10 mouse cellular contexts compared by ENCODE assay signal in genomic region chr14:71047096-71047495, GRCm38 (mm10).
DNase-seq lines count a peak whose midpoint lies in the region; ATAC-seq and TF ChIP-seq lines count a peak whose summit lies in the region.
"Had no signal": no experiment of that assay in that cellular context is flagged by ENCODE, and none has a peak within 500 bp of the region (broad histone marks: within the 10 kb centered on the region; RNA-seq: fewer than 3 reads in every experiment).

No protein-coding gene starts in this region.

- peaks cover 10% of the 10 kb centered on the region for H3K4me1 ChIP-seq in hindbrain, embryonic 10.5 days (replicated peaks)
- H3K4me1 ChIP-seq in hindbrain, embryonic 16.5 days (ENCODE audit: control insufficient read depth, insufficient read depth, low read depth, low read length), result no peaks in the 10 kb centered on the region
- no peaks in the 10 kb centered on the region for H3K4me1 ChIP-seq in testis, adult 2 months (ENCODE audit: control insufficient read depth, insufficient read depth, low read length)
- no peaks in the 10 kb centered on the region for H3K4me1 ChIP-seq in embryonic facial prominence, embryonic 14.5 days (ENCODE audit: control insufficient read depth, insufficient read depth, low read length)
- H3K4me1 ChIP-seq in liver, postnatal 0 days (ENCODE audit: insufficient read depth), result no peaks in the 10 kb centered on the region

- H3K9ac ChIP-seq in hindbrain, embryonic 16.5 days (ENCODE audit: low read depth, low read length), result no peak overlapping the region
- no peak overlapping the region for H3K9ac ChIP-seq in embryonic facial prominence, embryonic 14.5 days (ENCODE audit: low read depth, low read length)
- H3K9ac ChIP-seq in liver, postnatal 0 days (replicated peaks), result no peak overlapping the region

- no peak overlapping the region for H3K4me2 ChIP-seq in hindbrain, embryonic 16.5 days (ENCODE audit: low read length)
- no peak overlapping the region for H3K4me2 ChIP-seq in embryonic facial prominence, embryonic 14.5 days (ENCODE audit: low read depth, low read length)
- H3K4me2 ChIP-seq in liver, postnatal 0 days (ENCODE audit: low read depth, low read length), result no peak overlapping the region

- no peaks in the 10 kb centered on the region for H3K36me3 ChIP-seq in hindbrain, embryonic 10.5 days
- H3K36me3 ChIP-seq in hindbrain, embryonic 16.5 days (ENCODE audit: control insufficient read depth, insufficient read depth, low read length), result no peaks in the 10 kb centered on the region
- no peaks in the 10 kb centered on the region for H3K36me3 ChIP-seq in testis, adult 2 months (ENCODE audit: control insufficient read depth, insufficient read depth, low read length)
- H3K36me3 ChIP-seq in embryonic facial prominence, embryonic 14.5 days (ENCODE audit: control insufficient read depth, insufficient read depth, low read length), result no peaks in the 10 kb centered on the region
- no peaks in the 10 kb centered on the region for H3K36me3 ChIP-seq in liver, postnatal 0 days (replicated peaks; ENCODE audit: insufficient read depth, low read length)

- WGBS in hindbrain, embryonic 10.5 days, result 25% methylated on average over 3 of the region's 3 CpGs
- 20% methylated on average over 3 of the region's 3 CpGs for WGBS in hindbrain, embryonic 16.5 days
- WGBS in embryonic facial prominence, embryonic 14.5 days, result 20% methylated on average over 3 of the region's 3 CpGs
- 52% methylated on average over 3 of the region's 3 CpGs for WGBS in liver, postnatal 0 days (ENCODE audit: insufficient replicate concordance)

- H3K27me3 ChIP-seq in hindbrain, embryonic 10.5 days (ENCODE audit: insufficient read depth, poor library complexity, severe bottlenecking), result no peaks in the 10 kb centered on the region
- no peaks in the 10 kb centered on the region for H3K27me3 ChIP-seq in hindbrain, embryonic 16.5 days (replicated peaks; ENCODE audit: control insufficient read depth, insufficient read depth, low read length)
- H3K27me3 ChIP-seq in testis, adult 2 months (ENCODE audit: control insufficient read depth, insufficient read depth, low read length), result no peaks in the 10 kb centered on the region
- no peaks in the 10 kb centered on the region for H3K27me3 ChIP-seq in embryonic facial prominence, embryonic 14.5 days (replicated peaks; ENCODE audit: control insufficient read depth, insufficient read depth, low read length)
- no peaks in the 10 kb centered on the region for H3K27me3 ChIP-seq in liver, postnatal 0 days (ENCODE audit: insufficient read depth, low read length)

- TF ChIP-seq POLR2A in testis, adult 2 months (IDR thresholded peaks at IDR 0.05; ENCODE audit: control insufficient read depth, low read depth, low read length), result no peak

- ATAC-seq in hindbrain, embryonic 16.5 days, result no peak
- peak; percentile 62; the same call in 1 of the 2 replicates for ATAC-seq in embryonic facial prominence, embryonic 14.5 days (ENCODE audit: low read depth)
- ATAC-seq in liver, postnatal 0 days, result no peak

- peak; percentile 57 for DNase-seq in hindbrain, embryonic 10.5 days (ENCODE audit: low spot score)
- no peak for DNase-seq in testis, postnatal 14 days (ENCODE audit: low spot score)
- peak; percentile 52 for DNase-seq in embryonic facial prominence, embryonic 14.5 days (ENCODE audit: low spot score)
- DNase-seq in telencephalon, adult 2 months (ENCODE audit: low read depth, low spot score), result peak; percentile 84
- DNase-seq in liver, postnatal 0 days, result no peak
- no peak for DNase-seq in heart, adult 9 months (ENCODE audit: low spot score in 2 of 2)
- DNase-seq: kidney, postnatal 14 days; lung, postnatal 14 days had no signal

- no peaks in the 10 kb centered on the region for H3K9me3 ChIP-seq in hindbrain, embryonic 10.5 days
- H3K9me3 ChIP-seq in hindbrain, embryonic 16.5 days (ENCODE audit: control insufficient read depth, low read length), result no peaks in the 10 kb centered on the region
- H3K9me3 ChIP-seq in embryonic facial prominence, embryonic 14.5 days (ENCODE audit: control insufficient read depth, low read length), result no peaks in the 10 kb centered on the region
- no peaks in the 10 kb centered on the region for H3K9me3 ChIP-seq in liver, postnatal 0 days (ENCODE audit: low read length)

- peak overlapping the region; percentile 16; the same call in 1 of the 2 replicates for H3K27ac ChIP-seq in hindbrain, embryonic 10.5 days
- H3K27ac ChIP-seq in hindbrain, embryonic 16.5 days (ENCODE audit: low read depth, low read length), result no peak overlapping the region
- no peak overlapping the region for H3K27ac ChIP-seq in testis, adult 2 months (ENCODE audit: control insufficient read depth, insufficient read depth, low read depth, low read length)
- H3K27ac ChIP-seq in embryonic facial prominence, embryonic 14.5 days (replicated peaks; ENCODE audit: low read depth, low read length), result no peak overlapping the region
- no peak overlapping the region for H3K27ac ChIP-seq in liver, postnatal 0 days (ENCODE audit: low read depth)

- no peak for TF ChIP-seq CTCF in testis, adult 2 months (IDR thresholded peaks at IDR 0.05; ENCODE audit: control insufficient read depth, insufficient read depth, insufficient replicate concordance, low read depth, low read length)
- TF ChIP-seq CTCF in liver, postnatal 0 days (IDR thresholded peaks at IDR 0.05; ENCODE audit: low read depth), result no peak

- H3K4me3 ChIP-seq in hindbrain, embryonic 10.5 days, result no peak overlapping the region
- H3K4me3 ChIP-seq in hindbrain, embryonic 16.5 days (ENCODE audit: low read length), result no peak overlapping the region
- peak overlapping the region; percentile 81 for H3K4me3 ChIP-seq in testis, adult 2 months (ENCODE audit: control insufficient read depth, low read depth, low read length)
- H3K4me3 ChIP-seq in embryonic facial prominence, embryonic 14.5 days (ENCODE audit: low read depth, low read length), result no peak overlapping the region
- no peak overlapping the region for H3K4me3 ChIP-seq in liver, postnatal 0 days (ENCODE audit: low read depth, low read length)

- no peak for TF ChIP-seq EP300 in liver, postnatal 0 days (IDR thresholded peaks at IDR 0.05; ENCODE audit: low read depth)

Comparison
In these comparisons a context has a peak if more than half of its experiments do, and no peak if none do; other contexts are left out.
1. DNase-seq: peak in hindbrain, embryonic 10.5 days (single experiment), embryonic facial prominence, embryonic 14.5 days (single experiment) and telencephalon, adult 2 months (single experiment); none in testis, postnatal 14 days (single experiment), liver, postnatal 0 days (single experiment) and heart, adult 9 months (0 of 2).